Mouse (Mus musculus) layer of hippocampus, postnatal 25 days (tissue): ENCODE data around the gene Rgs11. TPM values are rescaled to one million over a fixed set of nuclear protein-coding genes. Genes with fewer than 3 reads are reported as not detected.
A peak's percentile ranks its signal among the peaks of the same experiment; 100 is the strongest.

Source experiments
- DNase-seq, 2 experiments: peaks; one replicate each; pipeline ENCODE4 v3.0.0; 2022; ENCODE audit warnings: mixed read lengths in 2 of 2, low spot score in 1 of 2; ENCODE audit errors: extremely low spot score in 1 of 2
- total RNA-seq, 2 experiments: library from RNA; stranded (reverse); gene quantifications; 2 replicates each; pipeline ENCODE4 v1.2.3; 2021

Gene Rgs11
- total RNA-seq, 2 experiments from 2014 or later, result 36.8 to 52.1 TPM

DNA sequence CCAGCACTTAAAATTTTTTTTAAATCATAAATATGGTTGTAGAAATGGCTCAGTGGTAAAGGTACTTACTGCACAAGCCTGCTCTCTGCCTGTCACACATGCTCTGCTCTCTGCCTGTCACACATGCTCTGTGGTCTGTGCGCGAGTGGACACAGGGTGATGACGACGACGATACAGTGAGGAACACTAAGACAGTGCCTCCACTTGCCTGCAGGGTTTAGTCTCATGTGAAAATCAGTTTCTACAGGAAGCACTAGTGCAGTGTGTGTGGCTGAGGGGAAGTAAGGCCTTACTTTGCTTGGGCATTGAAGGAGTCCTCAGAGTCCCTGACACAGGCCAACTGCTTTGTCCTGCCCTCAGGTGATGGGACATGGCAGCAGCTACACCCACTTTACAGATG, 27.0 kb downstream of the Rgs11 start:
- DNase-seq, result no peak

DNA sequence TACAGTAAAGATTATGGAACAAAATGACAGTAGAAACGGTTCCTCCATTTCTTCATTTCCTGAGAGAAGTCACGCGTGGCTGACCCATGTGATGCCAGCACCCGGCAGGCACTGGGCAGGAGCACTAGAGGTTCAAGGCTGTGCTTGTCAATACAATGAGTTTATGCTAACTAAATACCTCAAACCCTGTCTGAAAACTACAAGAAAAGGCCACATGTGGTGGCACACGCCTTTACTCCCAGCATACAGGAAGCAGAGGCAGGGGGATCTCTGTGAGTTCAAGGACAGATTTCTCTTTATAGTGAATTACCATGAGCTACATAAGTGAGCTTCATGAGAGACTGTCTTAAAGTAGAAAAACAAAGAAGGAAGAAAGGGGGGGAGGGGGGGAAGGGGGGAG, 28.4 kb downstream of the Rgs11 start:
- DNase-seq, result no peak

DNA sequence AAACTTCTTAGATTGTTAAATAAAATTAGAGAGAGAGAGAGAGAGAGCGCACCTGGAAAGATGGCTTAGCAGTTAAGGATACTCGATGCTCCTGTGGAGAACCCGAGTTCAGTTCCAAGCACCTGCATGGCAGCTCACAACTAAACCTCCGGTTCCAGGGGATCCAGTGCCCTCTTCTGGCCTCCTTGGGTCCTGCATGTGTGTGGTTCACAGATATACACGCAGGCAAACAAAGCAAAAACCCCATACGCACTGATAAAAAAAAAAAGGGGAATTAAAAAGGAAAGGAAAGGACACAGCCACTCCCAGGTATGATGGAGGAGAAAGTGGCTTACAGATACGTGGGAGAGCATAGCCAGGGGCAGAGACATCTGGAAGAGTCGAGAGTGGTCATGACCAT, 30.1 kb downstream of the Rgs11 start:
- no peak for DNase-seq

DNA sequence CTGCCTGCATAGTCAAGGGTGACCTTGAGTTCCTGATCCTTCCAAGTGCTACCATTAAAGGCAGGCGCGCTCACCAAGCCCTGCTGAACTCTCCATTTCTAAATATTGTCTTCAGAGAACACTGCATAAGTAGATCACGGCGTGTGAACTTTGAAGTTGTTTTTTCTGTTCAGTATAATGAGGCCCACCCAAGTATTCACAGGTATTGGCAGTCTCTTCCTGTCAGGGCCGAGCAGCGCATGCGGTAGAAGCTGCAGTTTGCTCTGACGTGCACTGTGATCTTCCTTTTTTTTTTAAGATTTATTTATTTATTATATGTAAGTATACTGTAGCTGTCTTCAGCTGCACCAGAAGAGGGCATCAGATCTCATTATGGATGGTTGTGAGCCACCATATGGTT, 31.6 kb downstream of the Rgs11 start:
- DNase-seq, result no peak

DNA sequence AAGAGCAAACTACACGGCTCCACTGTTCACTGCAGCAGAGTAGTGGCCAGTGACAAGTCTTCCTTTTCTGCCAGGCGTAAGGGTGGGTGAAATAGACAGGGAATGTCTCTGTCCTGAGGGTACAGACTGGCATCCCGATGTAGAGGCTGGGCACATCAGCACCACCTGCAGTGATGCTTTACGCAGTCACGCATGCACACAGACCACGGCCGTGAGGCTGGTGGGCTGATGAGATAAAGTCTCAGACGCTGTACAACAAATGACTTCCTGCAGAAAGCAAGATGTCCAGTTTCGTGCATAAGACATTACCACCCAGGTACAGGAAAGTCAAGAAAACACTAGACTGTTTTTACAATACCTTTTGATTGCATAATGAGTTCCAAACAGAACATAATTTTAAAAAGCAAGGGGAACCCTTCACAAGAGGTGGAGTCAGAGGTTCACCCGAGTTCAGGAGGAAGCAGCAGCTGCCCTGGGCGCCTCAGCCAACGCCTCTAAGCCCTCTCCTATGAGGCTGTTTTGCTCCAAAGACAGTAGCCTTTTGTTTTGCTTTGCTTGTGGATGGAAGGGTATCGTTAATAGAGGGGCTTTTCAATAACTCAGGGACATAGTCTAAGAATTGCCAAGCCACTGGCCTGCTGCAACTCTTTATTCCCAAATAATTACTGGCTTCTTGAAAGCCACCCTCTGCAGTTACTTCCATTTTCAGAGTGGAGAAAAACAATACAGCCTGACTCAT, 32.5 kb downstream of the Rgs11 start:
- no peak for DNase-seq

GRCm38 (mm10) chr17:26237667-26238066, 34.9 kb downstream of the Rgs11 start:
- DNase-seq, result no peak

- no peak for DNase-seq
Observed at GRCm38 (mm10) chr17:26239551-26239950, 36.8 kb downstream of the Rgs11 start.

GRCm38 (mm10) chr17:26240120-26240790, 37.5 kb downstream of the Rgs11 start:
- DNase-seq, result no peak

DNA sequence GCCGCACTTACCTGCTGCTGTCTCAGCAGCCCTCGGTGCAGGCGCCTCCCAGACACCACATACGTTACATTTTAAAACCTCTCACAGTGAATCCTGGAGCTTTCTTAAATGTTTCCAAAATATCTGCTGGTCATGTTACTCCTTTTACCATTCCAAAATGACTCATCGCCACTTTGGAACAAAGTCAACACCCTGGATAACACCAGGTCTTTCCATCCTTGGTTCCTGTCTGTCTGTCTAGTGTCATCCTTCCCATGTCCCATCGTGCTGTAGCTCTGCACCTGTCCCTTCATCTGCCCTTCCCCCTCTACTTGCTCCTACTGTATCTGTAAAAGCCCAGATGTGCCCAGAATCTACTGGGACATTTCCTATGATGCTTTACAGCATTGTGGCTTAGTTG, 38.2 kb downstream of the Rgs11 start:
- DNase-seq, result no peak

- peak in 1 of 2 experiments; percentile 54 for DNase-seq
Observed at GRCm38 (mm10) chr17:26243471-26244100, 40.8 kb downstream of the Rgs11 start.

DNA sequence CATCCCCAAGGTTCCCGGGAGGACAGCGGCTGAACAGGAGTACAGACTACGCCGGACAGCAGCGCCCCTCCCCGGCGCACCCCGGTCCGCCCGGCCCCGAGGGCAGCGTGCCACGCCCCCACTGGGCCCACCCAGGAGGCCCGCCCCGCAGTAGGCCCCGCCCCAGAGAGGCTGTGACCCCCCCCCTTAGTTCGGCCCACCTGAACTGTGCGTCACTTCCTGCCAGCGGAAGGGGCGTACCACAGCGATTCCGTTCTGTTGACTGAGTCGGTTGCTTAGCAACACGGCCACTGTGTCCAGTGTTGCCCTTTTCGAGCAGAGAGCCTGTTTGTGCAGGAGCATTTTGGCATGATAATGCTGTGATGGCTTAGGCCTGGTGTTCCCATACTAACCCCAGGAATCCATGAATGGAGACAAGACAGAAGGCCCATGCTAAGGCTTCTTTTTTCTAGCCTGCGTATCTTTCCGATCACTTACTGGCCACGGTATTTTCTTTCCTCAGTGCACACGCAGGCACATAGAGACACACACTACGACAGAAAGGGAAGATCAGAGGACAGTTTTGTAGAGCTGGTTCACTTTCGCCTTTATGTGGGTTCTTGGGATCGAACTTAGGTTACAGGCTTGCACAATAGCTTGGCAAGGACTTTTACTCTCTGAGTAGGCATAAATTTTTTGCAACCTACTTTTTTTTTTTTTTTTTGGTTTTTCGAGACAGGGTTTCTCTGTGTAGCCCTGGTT, 41.5 kb downstream of the Rgs11 start, which contains the start of gene Fam234a:
TSS of gene Fam234a (minus strand) at position 142 of the 741 bp plus-strand sequence.
- peak; percentile 69 to 75 for DNase-seq

DNA sequence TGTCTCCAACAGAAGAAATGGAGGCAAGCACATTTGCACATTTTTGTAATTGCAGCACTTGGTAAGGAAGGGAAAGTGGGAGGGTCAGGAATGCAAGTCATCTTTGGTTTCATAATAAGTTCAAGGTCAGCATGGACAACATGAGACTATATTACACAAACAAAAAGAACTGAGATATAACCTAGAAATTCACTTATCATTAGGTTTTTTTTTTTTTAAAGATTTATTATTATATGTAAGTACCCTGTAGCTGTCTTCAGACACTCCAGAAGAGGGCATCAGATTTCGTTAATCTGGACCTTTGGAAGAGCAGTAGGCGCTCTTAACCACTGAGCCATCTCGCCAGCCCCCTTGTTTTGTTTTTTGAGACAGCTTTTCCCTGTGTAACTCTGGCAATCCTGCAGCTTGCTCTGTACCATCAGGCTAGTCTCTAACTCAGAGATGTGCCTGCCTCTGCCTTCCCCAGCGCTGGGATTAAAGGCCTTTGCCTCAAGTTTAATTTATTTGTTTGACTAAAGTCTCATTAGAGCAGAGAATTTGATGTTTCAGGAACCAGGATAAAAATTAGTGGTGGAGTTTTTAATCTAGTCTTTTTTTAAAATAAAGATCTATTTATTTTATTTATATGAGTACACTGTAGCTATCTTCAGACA, 49.3 kb downstream of the Rgs11 start:
- DNase-seq, result no peak

DNA sequence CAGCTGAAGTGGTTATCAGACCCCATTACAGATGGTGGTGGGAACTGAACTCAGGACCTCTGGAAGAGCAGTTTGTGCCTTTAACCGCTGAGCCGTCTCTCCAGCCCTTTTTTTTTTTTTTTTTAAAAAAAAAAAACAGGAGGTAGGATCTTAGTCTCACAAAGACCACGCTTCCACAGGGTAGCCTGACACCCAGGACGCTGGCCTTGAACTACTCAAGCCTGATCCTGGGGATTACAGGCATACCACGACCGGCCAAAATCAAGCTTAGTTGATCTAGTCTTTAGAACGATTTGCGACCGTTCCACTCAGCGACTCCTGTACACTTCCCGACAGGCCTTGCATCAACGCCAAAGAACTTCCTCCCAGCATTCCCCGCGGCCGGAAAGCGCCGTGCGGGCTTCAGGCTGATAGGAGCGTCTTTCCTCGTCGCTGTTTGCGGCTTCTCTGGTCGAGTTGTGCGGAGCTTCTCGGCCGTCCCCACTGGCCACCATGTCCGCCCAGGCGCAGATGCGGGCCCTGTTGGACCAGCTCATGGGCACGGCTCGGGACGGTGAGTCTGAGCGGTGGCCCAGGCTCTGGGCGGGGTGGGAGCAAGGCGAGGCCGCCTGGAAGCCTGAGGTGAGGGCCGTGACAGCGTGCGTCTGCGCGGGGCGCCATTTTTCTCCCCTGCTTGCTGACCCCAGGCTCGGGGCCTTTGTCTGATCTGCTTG, 49.9 kb downstream of the Rgs11 start, which contains the start of gene Luc7l:
TSS of gene Luc7l (plus strand) at position 358 of the 713 bp plus-strand sequence.
- DNase-seq, result peak; percentile 91 to 96

GRCm38 (mm10) chr17:26253399-26253798, 50.6 kb downstream of the Rgs11 start:
- DNase-seq, result no peak

- DNase-seq, result no peak
Observed at GRCm38 (mm10) chr17:26255313-26255712, 52.6 kb downstream of the Rgs11 start.

Other genes starting within 250 kb of the Rgs11 start
- gene Capn15, start 217.2 kb upstream of the Rgs11 start, total RNA-seq, result 10 to 100 TPM; 48.7 to 55.2 TPM
- gene Rab11fip3, start 133.4 kb upstream of the Rgs11 start, total RNA-seq, result 100 to 1,000 TPM in 1 of 2 experiments, 10 to 100 TPM in 1; 97.3 to 104 TPM
- 10 to 100 TPM; 27.2 to 28.2 TPM for gene Decr2, start 112.6 kb upstream of the Rgs11 start, total RNA-seq
- gene Nme4, start 107.3 kb upstream of the Rgs11 start, total RNA-seq, result 1 to 10 TPM; 4.1 TPM
- gene Tmem8, start 89.7 kb upstream of the Rgs11 start, total RNA-seq, result 10 to 100 TPM; 11.4 to 13.1 TPM
- gene Mrpl28, start 79.5 kb upstream of the Rgs11 start, total RNA-seq, result 10 to 100 TPM; 63.4 to 68.9 TPM
- gene Axin1, start 64.3 kb upstream of the Rgs11 start, total RNA-seq, result 10 to 100 TPM; 23.2 to 23.6 TPM
- under 1 TPM; 0.30 to 0.80 TPM for gene Pdia2, start 3.9 kb upstream of the Rgs11 start, total RNA-seq
- 10 to 100 TPM; 71.8 to 83.1 TPM for gene Arhgdig, start 4.8 kb downstream of the Rgs11 start, total RNA-seq
- 10 to 100 TPM; 16.1 to 17.5 TPM for gene Fam234a, start 41.3 kb downstream of the Rgs11 start, total RNA-seq
- 10 to 100 TPM; 77.6 to 86.4 TPM for gene Luc7l, start 49.9 kb downstream of the Rgs11 start, total RNA-seq
- gene Neurl1b, start 211.9 kb downstream of the Rgs11 start, total RNA-seq, result 10 to 100 TPM; 72.1 to 76.1 TPM